Mouse (Mus musculus) retina, adult 2 months (tissue): ENCODE results near the gene Il18bp.

Experiments
- DNase-seq: peaks from one replicate; pipeline ENCODE4 v3.0.0-alpha.2; 2012; ENCODE audit warnings: low read depth, low spot score

Gene Il18bp

DNA sequence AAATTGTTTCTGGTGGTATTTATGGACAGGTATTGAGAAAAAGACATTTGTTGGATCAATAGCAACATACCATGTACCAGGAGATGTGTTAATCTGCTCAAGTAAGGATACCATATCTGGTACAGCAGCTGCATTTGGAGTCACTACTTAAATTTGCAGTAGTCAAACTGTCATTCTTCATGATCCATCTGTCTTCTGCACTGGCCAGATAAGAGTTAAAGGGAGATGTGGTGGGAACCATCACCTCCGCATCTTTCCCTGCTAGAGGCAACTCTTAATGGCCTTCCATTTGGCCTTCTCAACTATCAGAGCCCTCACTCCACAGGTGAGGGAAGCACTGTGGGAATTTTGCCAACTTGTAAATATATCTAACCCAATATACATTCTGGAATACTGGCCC, 12.0 kb downstream of the Il18bp start:
- no peak for DNase-seq

DNA sequence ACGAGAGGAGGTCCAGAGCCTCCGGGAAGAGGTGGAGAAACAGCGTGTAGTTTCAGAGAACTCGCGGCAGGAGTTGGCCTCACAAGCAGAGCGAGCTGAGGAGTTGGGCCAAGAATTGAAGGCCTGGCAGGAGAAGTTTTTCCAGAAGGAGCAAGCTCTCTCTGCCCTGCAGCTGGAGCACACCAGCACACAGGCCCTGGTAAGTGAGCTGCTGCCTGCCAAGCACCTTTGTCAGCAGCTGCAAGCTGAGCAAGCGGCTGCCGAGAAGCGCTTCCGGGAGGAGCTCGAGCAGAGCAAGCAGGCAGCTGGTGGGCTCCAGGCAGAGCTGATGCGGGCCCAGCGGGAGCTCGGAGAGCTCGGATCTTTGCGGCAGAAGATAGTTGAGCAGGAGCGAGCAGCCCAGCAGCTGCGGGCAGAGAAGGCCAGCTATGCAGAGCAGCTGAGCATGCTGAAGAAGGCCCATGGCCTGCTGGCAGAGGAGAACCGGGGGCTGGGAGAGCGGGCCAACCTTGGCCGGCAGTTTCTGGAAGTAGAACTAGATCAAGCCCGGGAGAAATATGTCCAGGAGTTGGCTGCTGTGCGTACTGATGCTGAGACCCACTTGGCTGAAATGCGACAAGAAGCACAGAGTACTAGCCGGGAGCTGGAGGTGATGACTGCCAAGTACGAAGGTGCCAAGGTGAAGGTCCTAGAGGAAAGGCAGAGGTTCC, 17.4 kb downstream of the Il18bp start:
- no peak for DNase-seq

DNA sequence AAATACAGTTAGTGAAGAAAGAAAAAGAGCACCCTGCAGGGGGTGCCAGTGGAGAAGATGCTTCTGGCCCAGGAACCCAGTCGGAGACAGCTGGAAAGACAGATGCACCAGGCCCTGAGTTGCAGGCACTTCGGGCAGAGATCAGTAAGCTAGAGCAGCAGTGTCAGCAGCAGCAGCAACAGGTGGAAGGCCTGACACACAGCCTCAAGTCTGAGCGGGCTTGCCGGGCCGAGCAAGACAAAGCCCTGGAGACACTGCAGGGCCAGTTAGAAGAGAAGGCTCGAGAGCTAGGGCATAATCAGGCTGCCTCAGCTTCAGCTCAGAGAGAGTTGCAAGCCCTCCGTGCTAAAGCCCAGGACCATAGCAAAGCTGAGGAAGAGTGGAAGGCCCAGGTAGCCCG, 18.2 kb downstream of the Il18bp start:
- DNase-seq = no peak

DNA sequence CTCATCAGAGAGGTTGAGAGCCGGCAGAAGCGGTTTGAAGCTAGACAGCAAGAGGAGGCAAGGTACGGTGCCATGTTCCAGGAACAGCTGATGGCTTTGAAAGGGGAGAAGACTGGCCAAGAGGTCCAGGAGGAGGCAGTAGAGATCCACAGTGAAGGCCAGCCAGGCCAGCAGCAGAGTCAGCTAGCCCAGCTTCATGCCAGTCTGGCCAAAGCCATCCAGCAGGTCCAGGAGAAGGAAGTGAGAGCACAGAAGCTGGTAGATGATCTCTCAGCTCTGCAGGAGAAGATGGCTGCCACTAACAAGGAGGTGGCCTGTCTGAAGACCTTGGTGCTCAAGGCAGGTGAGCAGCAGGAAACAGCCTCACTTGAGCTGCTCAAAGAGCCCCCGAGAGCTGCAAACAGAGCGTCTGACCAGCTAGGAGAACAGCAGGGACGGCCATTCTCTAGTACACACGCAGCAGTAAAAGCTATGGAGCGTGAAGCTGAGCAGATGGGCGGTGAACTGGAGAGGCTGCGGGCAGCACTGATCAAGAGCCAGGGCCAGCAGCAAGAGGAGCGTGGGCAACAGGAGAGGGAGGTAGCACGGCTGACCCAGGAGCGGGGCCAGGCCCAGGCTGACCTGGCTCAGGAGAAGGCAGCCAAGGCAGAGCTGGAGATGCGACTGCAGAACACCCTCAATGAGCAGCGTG, 18.9 kb downstream of the Il18bp start:
- DNase-seq = no peak

DNA sequence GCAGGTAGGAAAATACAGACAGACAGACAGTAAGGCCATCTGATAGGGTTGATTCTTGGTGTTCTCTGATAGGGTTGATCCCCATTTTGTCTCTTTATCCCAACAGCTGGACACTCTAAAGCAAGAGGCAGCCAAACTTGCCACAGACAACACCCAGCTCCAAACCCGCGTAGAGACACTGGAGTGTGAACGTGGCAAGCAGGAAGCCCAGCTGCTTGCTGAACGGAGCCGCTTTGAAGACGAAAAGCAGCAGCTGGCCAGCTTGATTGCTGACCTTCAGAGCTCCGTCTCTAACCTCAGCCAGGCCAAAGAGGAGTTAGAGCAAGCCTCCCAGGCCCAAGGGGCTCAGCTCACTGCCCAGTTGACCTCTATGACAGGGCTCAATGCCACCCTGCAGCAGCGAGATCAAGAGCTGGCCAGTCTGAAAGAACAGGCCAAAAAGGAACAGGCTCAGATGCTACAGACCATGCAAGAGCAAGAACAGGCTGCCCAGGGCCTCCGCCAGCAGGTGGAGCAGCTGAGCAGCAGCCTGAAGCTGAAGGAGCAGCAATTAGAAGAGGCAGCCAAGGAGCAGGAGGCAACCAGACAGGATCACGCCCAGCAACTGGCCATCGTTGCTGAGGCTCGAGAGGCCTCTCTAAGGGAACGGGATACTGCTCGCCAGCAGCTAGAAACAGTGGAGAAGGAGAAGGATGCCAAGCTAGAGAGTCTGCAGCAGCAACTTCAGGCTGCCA, 20.1 kb downstream of the Il18bp start:
- peak; percentile 33 for DNase-seq

DNA sequence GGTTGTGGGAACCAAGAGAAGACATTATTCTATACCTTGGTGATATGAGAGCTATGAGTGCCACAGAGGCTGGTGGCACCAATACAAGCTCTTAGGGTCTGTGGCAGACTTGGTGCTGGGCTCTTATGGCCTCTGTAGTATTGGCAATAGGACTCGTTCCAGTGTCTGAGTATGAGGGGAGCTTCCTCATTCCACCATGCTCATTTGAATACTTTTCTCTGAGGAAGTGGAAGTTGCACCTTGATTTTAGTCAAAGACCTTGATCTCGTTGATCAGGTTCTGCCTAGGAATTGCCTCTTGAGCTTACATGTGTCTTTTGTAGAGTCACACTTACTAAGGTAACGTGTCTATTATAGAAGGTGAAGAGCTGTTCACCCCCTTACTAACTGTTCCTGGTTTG, 24.2 kb downstream of the Il18bp start:
- no peak for DNase-seq

DNA sequence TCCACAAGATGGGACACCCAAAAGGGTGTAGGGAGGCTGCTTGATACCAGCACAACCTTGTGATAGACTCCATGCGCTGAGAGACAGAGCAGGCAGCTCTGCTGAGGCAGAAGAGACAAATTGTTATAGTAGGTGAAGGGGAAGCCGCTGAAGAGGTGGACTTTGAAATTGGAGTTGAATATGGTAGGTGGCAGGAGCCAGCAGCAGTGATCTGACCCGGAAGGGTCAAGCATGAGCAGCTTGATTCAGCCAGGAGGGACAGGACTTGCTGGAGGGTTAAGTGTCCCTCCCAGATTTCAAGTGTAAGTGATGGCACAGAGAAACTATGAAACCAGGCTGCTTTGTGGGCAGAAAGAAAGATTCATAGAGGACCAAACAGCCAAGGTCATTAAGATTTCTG, 33.4 kb downstream of the Il18bp start:
- no peak for DNase-seq

DNA sequence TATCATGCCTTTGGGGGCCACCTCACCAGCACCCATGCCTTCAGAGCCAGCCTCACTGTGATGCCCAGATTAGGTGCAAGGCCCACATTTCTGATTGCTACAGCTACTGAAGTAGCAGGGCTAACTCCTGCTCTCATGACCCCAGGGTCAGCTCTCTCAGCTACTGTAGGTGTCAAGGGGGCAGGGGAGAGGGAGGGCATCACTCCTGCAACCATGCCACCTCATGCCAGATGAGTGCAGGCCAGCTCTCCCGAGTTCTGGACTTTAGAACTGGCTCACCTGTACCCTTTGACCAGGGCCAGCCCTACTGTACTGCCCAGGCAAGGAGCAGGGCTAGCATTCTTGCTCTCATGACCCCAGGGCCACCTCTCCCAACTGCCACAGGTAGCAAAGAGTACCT, 35.8 kb downstream of the Il18bp start:
- DNase-seq = no peak

DNA sequence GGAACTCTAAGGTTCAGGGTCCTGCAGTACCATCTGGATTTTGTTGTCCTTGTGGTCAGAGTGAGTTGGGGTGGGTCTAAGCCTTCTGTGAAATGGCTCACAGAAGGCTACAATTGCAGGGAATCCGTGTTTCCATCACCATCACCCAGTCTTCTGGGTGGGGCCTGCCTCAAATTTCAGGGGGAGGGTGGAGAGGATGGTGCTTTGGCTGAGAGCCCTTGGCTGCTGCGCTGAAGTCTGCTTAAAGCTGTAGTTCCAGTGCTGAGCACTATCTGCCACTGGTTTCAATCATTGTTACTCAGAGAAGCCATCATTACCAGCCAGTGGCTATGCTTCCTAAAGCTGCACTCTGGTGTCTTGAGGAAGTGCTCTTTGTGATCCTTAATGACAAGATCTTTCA, 44.0 kb downstream of the Il18bp start:
- DNase-seq = no peak

DNA sequence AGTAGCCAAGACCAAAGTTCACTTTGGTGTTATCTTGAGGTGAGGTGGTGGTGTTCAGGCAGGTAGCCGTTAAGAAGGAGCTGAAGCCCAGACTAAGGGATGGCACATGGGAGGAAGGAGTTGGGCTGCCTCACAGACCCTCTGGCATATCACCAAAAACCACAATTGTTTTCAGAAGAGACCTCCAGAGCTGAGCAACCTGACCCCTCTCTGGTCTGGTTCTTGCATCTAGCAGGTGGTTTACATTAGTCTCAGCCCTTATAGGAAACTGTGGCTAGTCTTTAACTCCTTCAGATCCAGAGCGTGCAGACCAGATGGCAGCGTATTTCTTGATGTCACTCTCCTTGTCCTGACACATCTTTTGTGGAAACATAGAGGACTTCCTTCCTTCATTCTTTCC, 44.8 kb downstream of the Il18bp start:
- no peak for DNase-seq

DNA sequence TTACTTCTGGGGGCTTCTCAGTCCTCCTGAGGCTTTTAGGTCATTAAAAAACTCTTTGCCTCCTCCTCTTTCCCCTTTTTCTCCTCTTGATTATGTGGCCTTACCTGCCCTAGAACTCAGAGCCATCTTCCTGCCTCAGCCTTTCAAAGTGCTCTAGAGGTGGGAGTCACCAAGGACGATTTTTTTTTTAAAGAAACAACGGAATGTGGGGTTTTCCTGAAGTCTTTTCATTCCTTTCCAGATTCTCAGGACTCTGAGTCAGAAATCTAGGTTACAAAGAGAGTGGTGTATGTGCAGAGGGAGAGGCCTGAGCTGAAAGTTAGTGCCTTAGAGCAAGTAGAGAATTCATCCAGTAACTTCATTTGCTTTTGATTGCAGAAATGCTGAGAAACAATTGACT, 46.8 kb downstream of the Il18bp start:
- no peak for DNase-seq

DNA sequence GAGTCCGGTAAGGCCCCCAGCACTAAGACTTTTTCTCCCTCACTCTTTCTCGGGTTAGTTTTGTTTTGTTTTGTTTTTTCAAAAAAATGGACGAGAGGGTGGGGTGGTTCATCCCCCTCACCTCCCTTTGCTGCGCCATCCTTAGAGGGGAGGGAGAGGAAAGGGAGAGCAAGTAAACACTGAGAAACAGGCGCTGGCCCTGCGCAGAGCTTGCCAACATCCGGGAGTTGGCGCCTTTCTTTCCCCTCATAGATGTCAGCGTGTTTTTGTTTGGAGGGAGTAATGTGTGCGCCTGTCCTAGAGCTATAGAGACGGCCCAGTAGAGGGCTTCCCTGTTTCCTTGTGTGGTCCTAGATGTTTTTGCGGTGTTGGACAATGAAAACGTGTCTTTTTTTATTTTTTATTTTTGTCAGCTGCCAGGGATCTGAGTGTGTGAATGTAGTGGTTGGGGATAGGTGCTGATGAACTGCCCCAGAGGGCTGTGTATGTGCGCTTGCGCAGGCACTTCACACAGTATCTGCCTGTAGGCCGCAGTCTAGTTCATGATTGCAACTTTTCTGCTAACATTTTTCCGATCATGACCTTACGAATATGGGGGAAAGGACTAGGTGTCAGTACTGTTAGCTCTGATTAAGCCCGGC, 47.5 kb downstream of the Il18bp start:
- peak; percentile 20 for DNase-seq

DNA sequence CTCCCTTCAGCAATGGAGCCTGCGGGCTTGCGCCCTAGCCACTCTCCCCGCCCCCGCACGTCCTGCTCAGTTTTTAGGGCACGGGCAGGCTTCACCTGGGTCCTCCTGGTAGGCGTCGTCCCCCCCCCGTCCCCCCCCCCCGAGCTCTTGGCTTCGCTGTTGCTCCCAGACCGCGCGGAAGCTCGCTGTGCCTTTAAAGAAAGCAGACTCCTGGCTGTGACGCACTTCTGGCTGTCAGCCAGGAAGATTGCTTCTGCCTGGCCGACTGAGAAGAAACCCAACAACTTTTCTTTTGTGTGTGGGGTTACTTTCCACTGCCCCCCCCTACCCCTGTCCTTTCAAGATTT, 48.1 kb downstream of the Il18bp start:
- DNase-seq = peak; percentile 66

DNA sequence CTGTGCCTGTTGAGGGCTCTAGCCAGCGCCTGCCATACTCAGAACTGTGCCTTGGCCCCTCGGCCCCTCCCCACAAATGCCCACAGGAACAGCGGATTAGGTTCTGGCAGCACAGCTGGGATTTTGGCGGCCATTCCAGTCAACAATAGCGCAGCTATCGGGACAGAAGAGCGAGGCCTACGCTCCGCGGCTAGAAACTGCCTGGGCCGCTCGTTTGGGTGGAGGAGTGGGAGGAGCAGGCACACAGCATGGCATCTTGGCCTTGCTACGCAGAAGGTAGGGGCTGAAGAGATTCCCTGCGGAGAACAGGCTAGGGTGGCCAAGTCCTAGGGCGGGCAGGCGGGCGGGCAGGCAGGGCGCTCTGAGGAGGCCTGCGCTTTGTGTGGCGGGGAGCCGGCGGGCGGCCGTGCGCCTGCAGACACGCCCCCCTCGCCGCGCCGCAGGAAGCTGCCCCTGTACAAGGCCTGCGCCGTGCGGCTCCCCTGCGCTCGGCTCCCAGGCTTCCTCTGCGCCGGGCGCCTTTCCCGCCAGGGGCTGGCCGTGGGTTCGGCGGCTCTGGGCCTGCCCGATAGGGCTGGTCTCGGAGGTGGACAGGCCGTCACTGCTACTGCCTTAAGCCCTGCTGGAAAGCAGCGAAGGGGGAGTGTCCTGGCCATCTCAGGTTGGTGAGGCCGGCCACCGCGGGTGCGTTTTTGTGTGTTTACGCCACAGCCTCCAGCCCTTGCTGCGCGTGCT, 48.6 kb downstream of the Il18bp start:
- DNase-seq = peak; percentile 45

DNA sequence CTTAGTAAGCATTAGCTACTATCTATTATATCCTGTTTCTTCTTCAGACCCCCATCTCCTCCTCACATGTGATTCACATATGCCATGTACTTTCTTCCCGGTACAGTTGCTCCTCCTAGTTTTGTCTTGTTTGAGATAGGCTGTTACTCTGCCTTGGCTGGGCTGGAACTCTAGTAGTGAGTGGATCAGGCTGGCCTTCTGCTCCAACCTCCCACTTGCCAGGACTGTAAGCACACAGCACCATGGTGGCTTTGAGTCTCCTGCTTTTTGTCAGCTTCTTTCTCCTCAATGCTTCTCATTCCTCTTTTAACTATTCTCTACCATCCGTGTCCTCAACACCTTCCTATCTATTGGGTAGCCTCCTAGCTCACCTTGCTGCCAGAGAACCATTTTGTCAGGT, 49.7 kb downstream of the Il18bp start:
- no peak for DNase-seq

DNA sequence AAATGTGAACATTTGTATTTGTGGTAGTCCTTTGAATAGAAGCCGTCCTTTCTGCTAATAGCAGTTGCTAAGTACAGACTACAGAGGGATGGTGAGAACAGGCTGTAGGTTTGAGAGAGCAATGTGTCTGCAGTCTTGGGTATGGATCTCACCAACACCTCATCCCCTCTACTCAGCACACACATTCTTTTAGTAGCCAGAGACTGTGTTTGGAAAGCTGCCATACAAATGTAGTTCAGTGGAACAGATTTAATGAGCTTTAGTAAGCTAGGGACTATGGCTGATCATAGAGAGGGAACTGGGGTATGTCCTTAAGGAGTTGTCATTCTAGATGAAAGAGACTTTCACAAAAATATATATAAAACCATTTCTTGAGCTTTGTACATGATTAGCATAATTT, 51.2 kb downstream of the Il18bp start:
- DNase-seq = no peak

DNA sequence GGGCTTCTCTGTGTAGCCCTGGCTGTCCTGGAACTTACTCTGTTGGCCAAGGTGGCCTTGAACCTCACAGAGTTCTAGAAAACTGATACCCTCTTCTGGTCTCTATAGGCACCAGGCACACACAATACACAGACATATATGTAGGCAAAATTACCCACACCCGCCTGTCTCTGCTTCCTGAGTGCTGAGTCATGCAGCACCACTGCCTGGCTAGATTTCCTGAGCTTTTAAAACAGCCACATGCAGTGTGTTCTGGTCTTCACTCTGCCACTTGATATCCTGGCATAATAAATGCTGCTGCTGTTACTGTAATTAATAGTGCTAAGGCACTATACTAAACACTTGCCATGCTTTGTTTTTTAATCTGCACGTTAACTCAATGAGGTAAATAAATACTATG, 52.9 kb downstream of the Il18bp start:
- DNase-seq = no peak
